Mouse (Mus musculus): ENCODE measurements at regions not wholly inside any gene's neighbourhood (a gene's known extent, or its start where the extent isn't known, plus 50 kb on each side); places are given as distances from the start of the nearest gene placed in this dataset.

DNA sequence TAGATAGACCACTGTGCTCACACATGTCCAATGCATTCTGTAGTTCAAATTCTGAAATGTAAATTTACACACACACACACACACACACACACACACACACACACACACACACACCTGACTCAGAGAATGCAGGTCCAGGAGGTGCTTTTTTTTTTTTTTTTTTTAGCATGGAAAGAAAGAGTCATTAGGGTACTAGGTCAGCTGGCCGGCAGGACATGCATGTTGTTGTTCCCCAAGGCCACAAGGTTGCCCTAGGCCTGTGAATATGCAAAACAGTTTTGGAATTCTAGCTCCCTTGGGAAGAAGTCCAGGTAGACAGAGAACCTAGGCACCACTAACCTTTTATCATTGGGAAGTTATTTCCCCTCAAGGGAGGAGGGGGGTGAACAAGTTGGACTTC is 184.1 kb upstream of the Marcks start:
- DNase-seq (ENCODE audit: low spot score in 2 of 2) = no peak

DNA sequence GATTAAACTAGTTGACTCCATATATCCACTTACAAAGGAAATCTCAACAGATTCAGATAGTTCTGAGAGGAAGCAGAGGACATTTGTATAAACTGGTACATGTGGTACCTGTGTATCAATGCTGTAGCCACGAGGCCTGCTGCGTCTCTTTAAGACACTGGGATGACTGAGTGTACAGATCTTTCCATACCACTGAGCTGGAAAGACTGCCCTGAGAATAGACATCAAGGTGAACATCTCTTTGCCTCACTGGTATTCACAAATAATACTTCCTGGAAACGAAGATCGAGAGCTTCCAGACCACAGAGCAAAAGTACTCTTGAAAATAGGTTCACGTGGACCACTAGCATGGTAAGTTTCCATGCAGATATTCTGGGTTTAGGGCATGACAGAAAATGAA is 183.6 kb upstream of the Marcks start:
- no peak for DNase-seq (ENCODE audit: low spot score in 2 of 2)

DNA sequence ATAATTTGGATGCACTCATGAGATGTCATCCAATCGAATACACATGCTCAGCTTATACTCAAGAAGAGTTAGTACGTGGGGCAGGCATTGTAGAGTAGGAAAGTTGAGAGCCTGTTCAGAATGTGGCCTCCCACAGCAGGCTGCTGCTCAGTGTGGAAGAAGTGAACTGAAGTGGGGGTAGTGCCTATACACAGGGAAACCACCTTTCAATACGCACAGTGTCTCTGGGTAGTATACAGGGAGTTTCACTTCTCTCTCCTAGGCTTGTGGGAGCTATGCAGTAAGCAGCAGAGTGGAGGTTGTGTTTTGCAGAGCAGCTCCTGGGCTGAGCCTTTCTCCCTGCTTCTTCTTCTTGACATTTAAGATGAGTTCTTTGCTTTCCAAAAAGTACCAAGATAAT is 182.5 kb upstream of the Marcks start:
- DNase-seq (ENCODE audit: low spot score in 2 of 2) = no peak

- no peak for DNase-seq (ENCODE audit: low spot score in 2 of 2)
These were observed 181.2 kb upstream of the Marcks start for GRCm38 (mm10) chr10:37319746-37320430.

DNA sequence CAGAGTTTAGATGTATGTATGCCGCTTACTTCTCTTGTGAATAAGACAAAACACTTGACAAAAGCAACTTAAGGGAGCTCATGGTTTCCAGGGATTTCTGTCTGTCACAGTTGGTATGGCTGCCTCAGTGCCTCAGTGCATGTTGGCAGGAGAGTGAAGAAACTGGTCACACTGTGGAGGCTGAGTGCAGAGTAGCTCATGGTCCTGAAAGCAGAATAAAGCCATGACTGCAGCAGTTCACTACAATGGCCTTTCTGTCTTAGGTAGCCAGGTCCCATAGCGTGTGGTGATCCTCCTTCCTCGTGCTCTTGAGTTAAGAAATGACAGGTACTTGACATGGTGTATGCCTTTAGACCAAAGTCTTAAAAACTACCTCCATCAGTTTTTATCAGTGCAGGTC is 178.0 kb upstream of the Marcks start:
- no peak for DNase-seq (ENCODE audit: low spot score in 2 of 2)

DNA sequence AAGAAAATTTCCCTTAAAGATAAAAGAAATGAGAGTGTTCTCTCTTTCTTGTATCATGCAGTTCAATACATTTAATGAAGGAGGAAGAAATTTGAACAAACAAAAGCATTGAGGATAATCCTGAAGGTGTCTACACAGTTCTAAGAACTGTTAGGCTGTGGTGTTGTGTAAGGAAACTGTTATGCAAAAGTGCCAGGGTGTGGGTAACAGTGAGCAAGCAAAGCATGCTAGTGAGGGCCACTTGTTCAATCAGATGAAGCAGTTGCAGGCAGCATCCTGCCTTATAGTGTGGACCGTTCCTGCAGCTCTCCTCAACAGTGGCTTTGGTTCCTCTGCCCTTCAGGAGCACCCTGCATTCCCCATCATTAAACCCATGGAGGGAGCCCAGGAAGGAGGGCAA is 177.1 kb upstream of the Marcks start:
- DNase-seq (ENCODE audit: low spot score in 2 of 2) = no peak

DNA sequence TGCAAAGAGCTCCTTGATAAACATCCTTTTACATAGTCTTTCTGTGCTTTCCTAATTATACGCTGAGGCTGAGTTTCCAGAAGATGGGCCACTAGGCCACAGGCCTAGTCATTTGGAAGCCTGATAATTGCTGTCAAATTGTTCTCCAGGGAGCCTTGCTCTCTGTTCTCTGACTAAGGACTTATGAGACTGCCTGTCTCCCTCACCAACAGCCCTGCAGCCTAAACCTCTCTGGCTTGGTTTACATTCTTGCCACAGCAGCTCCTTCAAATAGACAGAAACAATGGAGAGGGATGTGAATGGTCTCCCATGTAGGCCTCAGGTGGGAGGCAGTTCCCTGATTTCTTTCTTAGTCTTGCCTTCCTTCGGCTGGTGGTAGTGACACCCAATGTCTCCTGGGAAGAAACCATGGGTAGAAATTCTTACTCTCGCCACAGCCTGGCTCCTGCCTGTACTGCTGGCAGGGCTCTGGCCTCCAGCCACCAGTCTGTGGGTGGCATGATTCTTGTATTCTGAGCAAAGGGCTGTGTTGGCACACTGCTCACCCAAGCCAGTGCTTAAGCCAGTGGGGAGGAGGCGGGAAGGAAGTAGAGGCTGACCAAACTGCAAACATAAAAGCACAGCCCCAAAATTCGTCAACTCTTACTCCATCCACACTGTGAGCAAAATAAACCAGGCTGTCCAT is 176.2 kb upstream of the Marcks start:
- DNase-seq (ENCODE audit: low spot score in 2 of 2) = peak; percentile 44 to 49

GRCm38 (mm10) chr10:37313461-37313860 is 174.7 kb upstream of the Marcks start:
- no peak for DNase-seq (ENCODE audit: low spot score in 2 of 2)

DNA sequence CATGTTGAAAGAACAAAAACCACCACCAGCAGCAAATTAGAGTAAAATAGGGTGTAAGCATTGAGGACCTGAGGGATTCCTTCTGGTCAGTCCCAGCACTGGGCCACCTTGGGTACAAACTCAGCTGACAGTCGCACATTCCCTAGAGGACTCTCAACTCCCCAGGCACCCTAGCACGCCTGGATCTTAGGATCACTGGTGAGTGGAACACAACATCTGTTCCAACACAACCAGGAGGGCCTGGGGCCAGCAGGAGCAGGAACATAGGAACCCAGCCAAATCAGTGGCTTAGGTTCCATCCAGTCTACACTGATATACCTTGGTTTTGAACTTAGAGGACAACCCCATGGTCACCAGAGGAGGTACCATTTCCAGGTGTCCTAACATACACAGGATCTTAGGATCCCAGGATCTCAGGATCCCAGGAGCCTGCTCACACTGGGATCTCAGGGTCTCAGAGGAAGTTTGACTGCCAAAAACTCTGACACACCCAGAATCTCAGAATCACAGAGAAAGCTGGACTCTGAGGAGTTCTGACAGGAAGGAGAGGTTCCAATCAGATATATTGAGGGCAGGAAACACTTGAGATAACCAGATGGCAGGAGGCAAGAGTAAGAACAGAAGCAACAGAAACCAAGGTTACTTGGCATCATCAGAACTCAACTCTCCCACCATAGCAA is 171.7 kb upstream of the Marcks start:
- DNase-seq (ENCODE audit: low spot score in 2 of 2) = no peak

DNA sequence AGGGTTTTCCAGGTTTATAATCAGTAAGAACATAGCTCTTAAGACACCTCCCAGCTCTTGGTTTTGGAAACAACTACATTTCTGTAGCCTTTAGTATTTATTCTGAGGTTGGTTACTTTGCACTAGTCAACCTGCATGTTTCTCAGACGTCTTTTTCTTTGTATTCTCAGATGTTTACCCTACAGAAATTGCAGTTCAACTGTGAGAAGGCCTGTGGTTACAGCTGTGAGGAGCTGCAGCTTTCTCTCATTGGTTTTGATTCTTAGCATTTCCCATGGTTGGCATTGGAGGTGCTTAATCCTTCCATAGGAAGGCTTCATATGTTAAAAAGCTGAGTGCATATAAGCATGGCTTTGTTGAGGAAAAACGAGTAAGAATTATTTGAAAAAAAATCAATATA is 165.9 kb upstream of the Marcks start:
- no peak for DNase-seq (ENCODE audit: low spot score in 2 of 2)

- DNase-seq (ENCODE audit: low spot score in 2 of 2) = no peak
These were observed 161.6 kb upstream of the Marcks start for GRCm38 (mm10) chr10:37300181-37300889.

DNA sequence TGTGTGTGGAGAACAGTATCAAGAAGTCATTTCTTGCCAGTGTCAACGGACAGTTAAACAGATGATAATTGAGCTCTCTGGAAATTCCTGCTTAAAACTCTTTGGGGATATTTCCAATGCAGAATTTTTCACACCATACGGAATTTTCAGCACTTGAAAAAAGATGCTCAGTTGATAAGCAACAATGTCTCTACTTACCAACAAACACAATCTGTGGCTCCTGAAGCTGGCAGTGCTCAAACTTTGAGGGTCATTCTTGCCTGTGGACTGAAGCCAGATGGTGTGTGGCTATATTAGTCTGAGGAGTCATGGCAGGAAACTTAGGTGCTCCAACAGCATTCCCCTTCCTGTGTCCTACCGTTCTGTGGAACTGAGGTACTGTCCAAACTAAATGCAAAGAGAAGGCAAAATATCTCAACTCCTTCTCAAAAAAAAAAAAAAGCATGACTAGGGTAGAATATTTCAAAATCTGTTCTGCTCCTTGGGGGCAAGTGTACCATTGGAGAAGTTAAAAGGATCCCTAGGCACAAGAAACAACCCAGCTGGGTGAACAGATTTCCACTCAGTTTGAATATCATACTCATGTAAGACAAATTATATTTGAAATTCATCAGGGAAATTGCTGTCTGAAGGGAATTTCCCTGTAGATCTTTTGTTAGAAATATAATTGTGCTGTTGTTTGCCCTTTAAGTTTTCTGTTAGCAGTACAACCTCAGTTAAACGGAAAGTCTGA is 160.1 kb upstream of the Marcks start:
- no peak for DNase-seq (ENCODE audit: low spot score in 2 of 2)

DNA sequence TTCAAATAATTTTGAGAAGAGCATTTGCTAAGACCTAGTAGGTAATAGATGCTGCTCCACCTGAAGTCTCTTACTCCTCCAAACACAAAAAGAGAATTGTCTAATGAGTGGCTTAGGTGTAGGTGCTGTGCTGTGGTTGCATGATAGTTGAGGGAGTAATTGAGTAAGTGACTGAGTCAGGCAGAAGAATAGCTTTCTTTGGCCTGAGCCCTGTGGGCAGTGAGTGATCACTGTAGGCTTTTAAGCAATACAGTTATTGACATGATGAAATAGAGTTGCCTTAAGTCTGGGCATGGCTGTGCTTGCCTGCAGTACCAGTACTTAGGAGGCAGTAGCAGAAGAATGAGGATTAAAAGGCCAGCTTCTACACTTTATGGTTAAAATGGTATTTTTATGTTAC is 155.5 kb upstream of the Marcks start:
- DNase-seq (ENCODE audit: low spot score in 2 of 2) = no peak

DNA sequence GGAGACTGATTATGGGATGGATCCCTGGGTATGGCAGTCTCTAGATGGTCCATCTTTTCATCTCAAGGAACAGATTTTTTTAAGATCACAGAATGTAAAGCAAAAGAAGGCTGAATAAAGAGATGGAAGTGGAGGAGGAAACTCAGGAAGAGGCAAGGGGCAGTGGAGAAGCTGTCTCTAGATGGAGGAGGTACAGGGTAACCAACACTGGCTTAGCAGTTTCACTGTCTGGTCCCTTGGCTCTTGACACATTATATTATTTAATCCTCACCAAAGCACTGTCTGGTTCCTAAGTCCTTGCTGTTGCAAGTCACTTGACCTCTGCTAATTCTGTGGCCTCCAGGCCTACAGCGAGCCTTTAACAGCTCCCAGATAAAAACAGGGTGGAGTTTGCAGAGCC is 154.6 kb upstream of the Marcks start:
- no peak for DNase-seq (ENCODE audit: low spot score in 2 of 2)

DNA sequence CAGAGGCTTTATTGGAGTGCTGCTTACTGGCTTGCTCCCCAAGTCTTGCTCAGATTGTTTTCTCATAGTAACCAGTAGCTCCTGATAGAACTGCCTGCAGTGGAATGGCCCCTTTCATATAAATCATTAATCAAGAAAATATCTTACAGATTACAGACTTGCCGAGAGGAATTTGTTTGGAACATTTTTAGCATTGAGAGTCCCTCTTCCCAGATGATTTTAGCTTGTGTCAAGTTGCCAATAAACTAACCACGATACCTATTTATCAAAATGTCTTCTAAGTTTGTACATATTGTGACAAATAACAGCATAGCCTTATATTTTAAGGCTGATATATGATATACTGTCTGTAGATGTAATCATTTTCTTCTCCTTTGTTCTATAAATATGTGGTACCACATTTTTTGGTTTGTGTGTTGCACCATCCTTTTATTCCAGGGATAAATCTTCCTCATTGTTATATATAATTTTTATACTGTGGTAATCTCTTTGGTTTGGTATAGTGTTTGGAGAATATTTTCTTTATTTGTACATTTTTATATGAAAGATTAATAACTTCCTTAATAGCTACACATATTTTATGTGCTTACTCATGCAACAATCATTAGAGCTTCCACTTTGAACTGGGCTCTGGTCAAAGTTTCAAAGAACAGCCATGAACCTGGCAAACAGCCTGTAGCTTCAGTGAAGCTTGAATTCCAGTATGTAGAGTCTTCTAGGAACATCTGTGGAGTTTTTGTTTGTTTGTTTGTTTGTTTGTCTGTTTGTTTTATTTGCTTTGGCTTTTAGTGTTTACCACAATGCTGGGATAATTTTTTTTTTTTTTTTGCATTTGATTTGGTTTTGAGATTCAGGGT is 153.1 kb upstream of the Marcks start:
- DNase-seq (ENCODE audit: low spot score in 2 of 2) = no peak

DNA sequence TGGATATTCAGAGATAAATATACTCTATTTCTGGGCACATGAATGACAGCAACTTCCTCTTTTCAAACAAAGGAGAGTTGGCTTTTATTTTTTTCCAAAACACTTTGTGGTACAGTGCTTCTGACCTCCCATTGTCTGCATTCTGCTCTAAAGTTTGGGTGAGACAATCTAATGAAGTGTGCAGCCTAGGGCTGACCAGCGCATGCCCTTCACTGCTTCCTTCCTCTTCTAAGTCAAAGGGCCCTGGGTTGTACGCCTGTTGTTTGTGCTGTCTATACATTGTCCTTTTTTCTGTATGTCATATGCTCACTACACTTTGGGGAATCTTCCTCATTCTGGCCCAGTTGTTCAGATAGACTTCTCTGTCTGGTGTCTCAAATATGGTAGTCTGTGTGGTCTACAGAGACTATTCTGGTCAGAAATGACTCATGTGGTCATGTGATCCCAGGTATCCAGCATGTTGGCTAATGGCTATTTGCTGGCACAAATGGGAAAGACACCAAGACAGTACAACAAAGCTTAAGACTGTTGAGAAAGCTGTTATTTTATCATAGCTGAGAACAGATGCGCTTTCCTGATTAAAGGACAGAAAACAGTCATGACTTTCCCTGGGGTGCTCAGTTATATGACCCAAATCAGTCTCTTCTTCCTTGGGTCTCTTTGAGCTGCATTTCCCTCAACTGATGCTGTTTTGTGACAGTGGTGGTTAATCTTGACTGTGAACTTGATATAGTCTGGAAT is 151.4 kb upstream of the Marcks start:
- DNase-seq (ENCODE audit: low spot score in 2 of 2) = no peak

DNA sequence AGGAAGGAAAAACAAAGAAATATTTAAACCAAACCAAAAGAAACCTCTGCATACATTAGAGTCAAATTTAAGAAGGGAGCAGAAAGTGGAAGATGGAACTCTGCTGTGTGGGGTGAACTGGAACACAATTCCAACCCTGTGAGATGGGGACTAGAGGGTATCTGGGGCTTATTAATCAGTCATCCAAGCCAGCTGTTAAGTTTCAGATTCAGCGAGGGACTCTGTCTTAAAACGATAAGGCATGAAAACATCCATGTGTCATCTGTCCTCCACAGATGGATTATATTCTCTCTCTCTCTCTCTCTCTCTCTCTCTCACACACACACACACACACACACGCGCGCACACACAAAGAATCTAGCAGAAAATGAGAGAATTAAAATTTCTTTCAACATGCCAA is 147.6 kb upstream of the Marcks start:
- no peak for DNase-seq (ENCODE audit: low spot score in 2 of 2)

- no peak for DNase-seq (ENCODE audit: low spot score in 2 of 2)
These were observed 144.2 kb upstream of the Marcks start for GRCm38 (mm10) chr10:37282951-37283350.

GRCm38 (mm10) chr10:37280823-37281222 is 142.1 kb upstream of the Marcks start:
- DNase-seq (ENCODE audit: low spot score in 2 of 2) = no peak

- DNase-seq (ENCODE audit: low spot score in 2 of 2) = no peak
These were observed 141.6 kb upstream of the Marcks start for GRCm38 (mm10) chr10:37280150-37280820.

Data from frontal cortex, postnatal 10 days (tissue).